Mouse (Mus musculus) neural tube, embryonic 11.5 days (tissue): ENCODE measurements around the gene Cdk19. TPM values are rescaled to one million over a fixed set of nuclear protein-coding genes. Genes with fewer than 3 reads are reported as not detected.

ENCODE experiments used
- ATAC-seq: fragments of 200-750 bp; cut with Nextera tagmentation; 2 replicates; pipeline ENCODE4 v1.8.0; 2017; ENCODE audit warnings: moderate number of reproducible peaks, mild to moderate bottlenecking, moderate TSS enrichment, moderate library complexity; ENCODE audit not compliant: insufficient read depth, low FRiP score, low TSS enrichment
- DNase-seq: peaks from one replicate; pipeline ENCODE4 v3.0.0-alpha.2; 2015; ENCODE audit warnings: low spot score
- H3K27ac ChIP-seq: fragments of 300-500 bp; sonication (generic); 2 replicates; pipeline ENCODE4 v1.5.1; 2014; ENCODE audit warnings: low read depth, mild to moderate bottlenecking, low read length
- H3K27me3 ChIP-seq: fragments of 300-500 bp; sonication (generic); 2 replicates; pipeline ENCODE4 v1.6.1; 2014; ENCODE audit warnings: mild to moderate bottlenecking, low read length, mixed read lengths; ENCODE audit not compliant: control insufficient read depth, insufficient read depth
- H3K36me3 ChIP-seq: fragments of 300-500 bp; sonication (generic); 2 replicates; pipeline ENCODE4 v1.6.1; 2014; ENCODE audit warnings: mild to moderate bottlenecking, low read length, moderate library complexity, mixed read lengths; ENCODE audit not compliant: control insufficient read depth, insufficient read depth
- H3K4me1 ChIP-seq: fragments of 300-500 bp; sonication (generic); 2 replicates; pipeline ENCODE4 v1.6.1; 2014; ENCODE audit warnings: low read length, mixed read lengths; ENCODE audit not compliant: control insufficient read depth, insufficient read depth
- H3K4me2 ChIP-seq: fragments of 300-500 bp; sonication (generic); 2 replicates; pipeline ENCODE4 v1.6.1; 2014; ENCODE audit warnings: low read depth, mild to moderate bottlenecking, moderate library complexity
- H3K4me3 ChIP-seq: fragments of 300-500 bp; sonication (generic); 2 replicates; pipeline ENCODE4 v1.5.1; 2014; ENCODE audit warnings: low read depth, low read length
- H3K9ac ChIP-seq: fragments of 300-500 bp; sonication (generic); 2 replicates; pipeline ENCODE4 v1.6.1; 2014; ENCODE audit warnings: mild to moderate bottlenecking, low read length
- H3K9me3 ChIP-seq: fragments of 300-500 bp; sonication (generic); 2 replicates; pipeline ENCODE4 v1.6.1; 2016; ENCODE audit warnings: low read length; ENCODE audit not compliant: control insufficient read depth
- WGBS: fragments of 180-500 bp; shearing (Covaris S2); extraction: QIAGEN DNeasy Blood & Tissue Kit; methylation state at CpG from one replicate; pipeline ENCODE4 v1.1.7; 2014; 5-methylcytosine and 5-hydroxymethylcytosine counted together
- polyA plus RNA-seq: library from polyadenylated mRNA; unstranded; fragments of >200 nt; fragmentation: Nextera tagmentation; extraction: Ambion mirVana; gene quantifications from 2 replicates; pipeline ENCODE4 v1.2.1, GENCODE M21; 2014

The Cdk19 gene
- polyA plus RNA-seq, 1 experiment from 2014 or later, result 8.2 TPM

DNA sequence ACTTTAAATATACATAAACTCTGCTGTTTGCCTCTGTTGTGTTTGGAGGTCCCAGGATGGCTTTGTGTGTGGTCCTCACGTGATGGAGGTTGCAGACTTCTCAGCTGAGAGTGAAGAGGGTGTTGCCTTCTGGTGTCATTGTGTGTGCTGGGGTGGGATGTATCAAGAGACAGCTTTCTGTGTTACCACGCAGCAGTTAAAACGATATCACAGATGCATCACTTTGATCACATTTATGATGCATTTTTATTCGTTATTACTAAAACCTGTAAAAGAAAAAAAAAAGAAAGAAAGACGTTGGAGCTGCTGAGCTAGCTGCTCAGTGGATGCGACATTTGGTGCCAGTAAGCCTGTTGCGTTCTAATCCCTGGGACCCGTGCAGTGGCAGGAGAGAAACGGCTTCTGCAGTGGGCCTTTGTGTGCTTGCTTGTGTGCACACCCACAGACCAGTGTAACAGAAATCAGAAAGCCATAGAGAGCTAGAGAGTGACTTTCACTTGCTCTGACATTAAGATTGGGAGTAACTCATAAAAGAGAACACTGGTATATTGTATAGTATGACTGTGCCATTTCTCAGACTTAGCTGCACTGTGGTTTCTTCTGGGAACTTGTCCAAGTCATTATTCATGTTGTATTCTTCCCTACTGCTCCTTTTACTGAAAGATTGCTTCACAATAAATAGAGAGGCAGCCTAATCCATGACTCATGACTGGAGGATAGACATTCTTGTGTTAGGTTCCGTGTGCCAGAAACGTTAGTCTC lies 32.7 kb downstream of the Cdk19 start:
- Histone ChIP-seq H3K4me1 (peaks cover 3% of the 10 kb centered on the region; the same call in 1 of the 2 replicates), H3K4me3 (no peak overlapping the region), H3K36me3 (no peaks in the 10 kb centered on the region), H3K9me3 (no peaks in the 10 kb centered on the region), H3K4me2 (no peak overlapping the region), H3K9ac (no peak overlapping the region), H3K27me3 (no peaks in the 10 kb centered on the region), H3K27ac (no peak overlapping the region)
- 51% methylated on average over 11 of the region's 11 CpGs for WGBS
- ATAC-seq (no peak), DNase-seq (peak; percentile 30)

DNA sequence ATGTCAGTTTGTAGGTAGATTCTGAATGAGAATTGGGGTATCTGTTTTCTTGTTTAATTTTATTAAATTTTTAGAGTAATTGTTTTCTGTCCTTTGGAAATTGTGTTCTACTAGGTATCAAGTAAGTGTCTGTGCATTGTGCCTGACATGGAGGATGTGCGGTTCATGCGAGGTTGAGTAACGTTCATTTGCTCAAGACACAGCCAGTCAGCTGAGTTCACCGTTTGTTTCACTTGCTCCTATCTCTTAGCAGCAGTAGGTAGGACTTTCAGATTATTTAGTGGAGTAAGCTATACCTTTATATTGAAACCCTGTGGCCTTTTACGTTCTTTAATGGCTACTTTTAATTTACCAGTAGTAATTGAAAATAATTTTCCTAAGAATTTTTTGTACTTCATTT lies 34.4 kb downstream of the Cdk19 start:
- no peak overlapping the region for H3K9ac ChIP-seq
- no peak overlapping the region for H3K4me3 ChIP-seq
- DNase-seq (no peak), ATAC-seq (no peak)
- H3K4me2 ChIP-seq, result no peak overlapping the region
- H3K27ac ChIP-seq, result no peak overlapping the region
- 93% methylated on average over 5 of the region's 5 CpGs for WGBS
- peaks cover 3% of the 10 kb centered on the region; the same call in 1 of the 2 replicates for H3K4me1 ChIP-seq
- H3K27me3 ChIP-seq, result no peaks in the 10 kb centered on the region
- H3K9me3 ChIP-seq, result no peaks in the 10 kb centered on the region
- no peaks in the 10 kb centered on the region for H3K36me3 ChIP-seq

DNA sequence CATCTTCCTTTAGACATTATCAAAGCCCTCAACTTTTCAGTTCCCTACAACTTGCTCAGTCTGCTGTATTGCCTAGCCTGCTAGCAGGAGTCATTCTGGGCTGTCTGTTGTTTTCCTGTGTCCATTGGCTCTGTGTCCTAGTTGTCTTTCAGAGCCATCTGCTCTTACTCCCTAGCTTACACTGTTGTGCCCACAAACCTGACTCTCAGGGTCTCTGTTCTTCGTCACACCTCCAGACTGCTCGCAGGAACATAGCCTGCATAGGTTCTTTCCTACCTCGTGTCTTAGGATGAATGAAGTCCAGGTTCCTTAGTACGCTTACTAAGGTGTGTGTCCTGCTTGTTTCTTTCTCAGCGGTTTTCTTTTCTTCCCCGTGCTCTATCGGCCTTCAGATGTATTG lies 35.5 kb downstream of the Cdk19 start:
- ATAC-seq (no peak), DNase-seq (no peak)
- H3K9ac ChIP-seq, result no peak overlapping the region
- no peak overlapping the region for H3K4me3 ChIP-seq
- H3K27me3 ChIP-seq, result no peaks in the 10 kb centered on the region
- H3K27ac ChIP-seq, result no peak overlapping the region
- no peak overlapping the region for H3K4me2 ChIP-seq
- H3K4me1 ChIP-seq, result peaks cover 3% of the 10 kb centered on the region; the same call in 1 of the 2 replicates
- WGBS, result 92% methylated on average over 7 of the region's 7 CpGs
- no peaks in the 10 kb centered on the region for H3K36me3 ChIP-seq
- no peaks in the 10 kb centered on the region for H3K9me3 ChIP-seq

DNA sequence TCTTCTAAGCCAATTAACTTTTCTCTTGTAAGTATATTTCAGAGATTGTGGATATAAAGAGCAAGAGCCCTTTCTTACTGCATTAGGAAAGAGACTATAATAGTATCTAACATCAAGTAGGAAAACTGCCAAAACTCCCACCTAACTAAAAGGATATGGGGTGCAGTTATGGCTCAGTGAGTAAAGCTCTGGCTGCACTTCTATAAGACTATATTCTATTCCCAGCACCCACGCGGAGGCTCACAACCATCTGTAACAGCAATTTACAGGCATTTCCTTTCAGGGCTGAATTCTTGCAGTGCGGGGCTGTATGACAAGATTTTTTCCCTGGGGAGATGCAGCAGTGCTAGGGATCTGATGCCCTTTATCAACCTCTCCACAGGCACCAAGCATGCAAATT lies 36.9 kb downstream of the Cdk19 start:
- Histone ChIP-seq H3K9ac (no peak overlapping the region), H3K36me3 (no peaks in the 10 kb centered on the region), H3K27ac (no peak overlapping the region), H3K4me1 (peaks cover 3% of the 10 kb centered on the region; the same call in 1 of the 2 replicates), H3K4me2 (no peak overlapping the region), H3K27me3 (no peaks in the 10 kb centered on the region), H3K4me3 (no peak overlapping the region), H3K9me3 (no peaks in the 10 kb centered on the region)
- 69% methylated on average over 3 of the region's 3 CpGs for WGBS
- ATAC-seq (no peak), DNase-seq (no peak)

DNA sequence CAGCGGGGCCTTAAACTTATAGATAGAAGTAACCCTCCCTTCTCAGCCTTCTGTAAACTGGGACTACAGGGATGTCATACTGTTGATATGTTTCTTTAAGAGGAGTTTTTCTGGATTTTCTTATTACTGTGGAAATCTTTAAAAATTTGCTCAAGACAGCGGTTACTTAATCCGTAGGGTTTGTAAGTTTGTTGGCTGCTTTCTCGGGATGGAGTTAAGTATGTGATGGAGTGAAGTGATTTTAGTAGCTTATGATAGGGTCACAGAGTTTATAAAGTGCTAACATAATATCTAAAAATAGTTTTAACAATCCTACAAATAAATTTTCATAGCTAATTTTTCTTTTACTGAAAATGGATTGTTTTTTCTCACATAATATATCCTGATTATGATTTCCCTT lies 38.9 kb downstream of the Cdk19 start:
- no peaks in the 10 kb centered on the region for H3K9me3 ChIP-seq
- no peaks in the 10 kb centered on the region for H3K4me1 ChIP-seq
- H3K4me2 ChIP-seq, result no peak overlapping the region
- ATAC-seq, result no peak
- 92% methylated on average over 4 of the region's 4 CpGs for WGBS
- no peak overlapping the region for H3K4me3 ChIP-seq
- H3K36me3 ChIP-seq, result no peaks in the 10 kb centered on the region
- H3K9ac ChIP-seq, result no peak overlapping the region
- no peak overlapping the region for H3K27ac ChIP-seq
- H3K27me3 ChIP-seq, result no peaks in the 10 kb centered on the region
- no peak for DNase-seq

DNA sequence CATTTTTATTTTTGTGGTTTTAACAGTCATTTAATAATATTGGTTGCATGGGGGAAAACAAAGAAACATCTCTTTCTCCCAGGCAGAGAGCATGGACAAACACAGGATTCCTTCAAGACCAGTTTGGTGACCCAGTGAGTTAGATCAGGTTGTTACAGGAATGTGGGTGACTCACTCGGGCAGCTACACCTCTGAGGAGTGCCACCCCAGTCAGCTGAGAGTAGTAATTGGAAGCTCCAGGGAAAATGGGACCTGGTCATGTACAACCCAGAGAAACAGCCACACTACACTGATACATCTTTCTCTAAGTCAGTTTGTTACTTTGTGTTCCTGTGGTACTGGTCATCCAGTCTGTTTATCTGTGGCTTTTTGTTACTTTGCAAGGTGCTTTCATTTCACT lies 40.3 kb downstream of the Cdk19 start:
- no peaks in the 10 kb centered on the region for H3K27me3 ChIP-seq
- WGBS, result 77% methylated on average over 1 of the region's 1 CpGs
- H3K4me2 ChIP-seq, result no peak overlapping the region
- no peak overlapping the region for H3K27ac ChIP-seq
- DNase-seq (no peak), ATAC-seq (no peak)
- H3K4me3 ChIP-seq, result no peak overlapping the region
- H3K9me3 ChIP-seq, result no peaks in the 10 kb centered on the region
- H3K36me3 ChIP-seq, result no peaks in the 10 kb centered on the region
- no peak overlapping the region for H3K9ac ChIP-seq
- no peaks in the 10 kb centered on the region for H3K4me1 ChIP-seq

DNA sequence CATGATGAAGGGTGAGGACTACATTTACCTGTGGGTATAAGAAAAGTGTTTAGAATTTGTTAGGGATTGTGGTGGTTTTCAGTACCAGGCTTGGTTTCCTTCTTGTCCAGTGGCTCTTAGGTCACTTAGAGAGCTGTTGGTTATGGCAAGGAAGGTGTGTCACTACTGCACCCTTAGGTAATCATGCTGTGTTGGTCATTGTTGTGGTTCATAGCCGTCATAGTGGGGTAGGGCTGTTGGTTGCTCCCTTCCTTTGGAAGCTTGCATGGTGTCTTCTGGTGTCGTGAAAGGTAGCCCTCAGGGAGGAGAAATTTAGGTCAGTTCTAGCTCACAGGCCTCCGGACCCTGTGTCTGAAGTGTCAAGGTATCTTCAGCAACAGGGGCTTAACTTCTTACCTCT lies 46.0 kb downstream of the Cdk19 start:
- H3K27me3 ChIP-seq, result no peaks in the 10 kb centered on the region
- no peaks in the 10 kb centered on the region for H3K36me3 ChIP-seq
- H3K4me2 ChIP-seq, result no peak overlapping the region
- no peaks in the 10 kb centered on the region for H3K9me3 ChIP-seq
- WGBS, result 90% methylated on average over 3 of the region's 3 CpGs
- H3K4me3 ChIP-seq, result no peak overlapping the region
- H3K4me1 ChIP-seq, result no peaks in the 10 kb centered on the region
- DNase-seq (no peak), ATAC-seq (no peak)
- H3K27ac ChIP-seq, result no peak overlapping the region
- no peak overlapping the region for H3K9ac ChIP-seq

DNA sequence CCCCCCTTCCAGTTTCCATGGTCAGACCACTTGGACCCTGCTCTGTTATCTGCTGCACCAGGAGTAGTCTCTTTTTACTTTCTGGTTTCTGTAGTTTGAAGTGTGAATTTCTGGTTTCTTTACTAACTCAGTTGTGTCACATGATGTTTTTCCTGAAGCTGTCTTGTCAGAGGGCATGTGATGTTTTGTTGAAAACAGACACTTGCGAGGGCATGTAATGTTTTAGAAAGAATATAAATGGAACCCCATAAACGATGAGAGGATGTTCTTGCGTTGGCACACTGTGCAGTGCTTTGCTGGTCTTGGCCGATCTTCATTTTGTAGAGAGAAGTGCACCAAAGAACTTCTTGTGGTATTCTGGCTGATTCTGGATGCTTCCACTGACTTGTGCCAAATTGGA lies 46.8 kb downstream of the Cdk19 start:
- H3K27ac ChIP-seq, result no peak overlapping the region
- 95% methylated on average over 4 of the region's 4 CpGs for WGBS
- H3K27me3 ChIP-seq, result no peaks in the 10 kb centered on the region
- no peaks in the 10 kb centered on the region for H3K36me3 ChIP-seq
- no peaks in the 10 kb centered on the region for H3K4me1 ChIP-seq
- no peak overlapping the region for H3K4me2 ChIP-seq
- no peak for ATAC-seq
- H3K9me3 ChIP-seq, result no peaks in the 10 kb centered on the region
- no peak for DNase-seq
- H3K9ac ChIP-seq, result no peak overlapping the region
- H3K4me3 ChIP-seq, result no peak overlapping the region

DNA sequence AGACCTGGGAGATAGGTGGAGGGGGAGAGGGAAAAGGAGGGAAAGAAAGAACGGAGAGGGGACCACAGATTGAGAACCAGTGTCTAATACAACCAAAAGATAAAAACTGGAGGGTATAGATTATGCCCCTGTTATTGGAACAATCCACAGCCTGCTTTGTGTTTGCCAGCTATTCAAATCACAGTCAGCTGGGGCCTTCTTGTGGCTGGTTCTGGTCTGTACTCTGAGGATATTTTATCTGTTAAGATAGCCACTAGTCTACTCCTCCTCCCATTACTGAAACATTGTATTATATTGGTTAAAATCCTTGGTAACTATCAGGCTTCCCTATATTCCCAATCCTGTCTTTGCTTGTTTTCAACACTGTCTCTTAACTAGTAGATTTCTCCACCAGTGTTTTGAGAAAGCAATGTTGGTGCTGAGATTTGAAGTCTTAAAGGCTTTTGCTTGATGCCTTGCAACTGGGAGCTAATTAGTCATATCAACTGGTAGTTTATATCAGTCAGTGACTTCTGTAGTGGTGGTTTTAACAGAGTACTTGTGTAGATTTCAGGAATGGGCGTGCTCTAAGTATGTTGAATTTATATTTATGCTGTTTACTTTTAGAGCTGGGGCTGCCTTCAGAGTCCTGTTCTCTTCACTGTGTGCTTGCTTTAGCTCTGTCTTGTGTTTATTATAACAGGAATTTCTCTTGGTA lies 54.2 kb downstream of the Cdk19 start:
- Histone ChIP-seq H3K4me3 (no peak overlapping the region), H3K4me1 (no peaks in the 10 kb centered on the region), H3K9ac (no peak overlapping the region), H3K27ac (no peak overlapping the region), H3K36me3 (no peaks in the 10 kb centered on the region), H3K9me3 (no peaks in the 10 kb centered on the region), H3K27me3 (no peaks in the 10 kb centered on the region), H3K4me2 (no peak overlapping the region)
- no peak for DNase-seq
- WGBS, result 88% methylated on average over 2 of the region's 2 CpGs
- no peak for ATAC-seq
